Mouse (Mus musculus) left cerebral cortex, postnatal 10 days (tissue): Measurements from ENCODE around the gene Hhatl. TPM values are rescaled to one million over a fixed set of nuclear protein-coding genes. Genes with fewer than 3 reads are reported as not detected.
A peak's percentile ranks its signal among the peaks of the same experiment; 100 is the strongest.

ENCODE experiments used
- DNase-seq, 2 experiments: peaks; one replicate each; pipeline ENCODE4 v3.0.0; 2021 to 2022; ENCODE audit warnings: low spot score in 2 of 2, mixed read lengths in 1 of 2; ENCODE audit errors: extremely low spot score in 1 of 2
- intact Hi-C: fragments of 180-260 bp; cut with DNase I; formaldehyde crosslinking; loops from one replicate; pipeline ENCODE4 v1.15.1; 2025
- total RNA-seq, 2 experiments: library from RNA; stranded (reverse); gene quantifications; 2 replicates each; pipeline ENCODE4 v1.2.3; 2021

The Hhatl gene
- total RNA-seq, 2 experiments from 2014 or later = 3.8 TPM

GRCm38 (mm10) chr9:121762761-121763160 lies 29.5 kb downstream of the Hhatl start:
- intact Hi-C loops = no loop called here
- DNase-seq = no peak

DNA sequence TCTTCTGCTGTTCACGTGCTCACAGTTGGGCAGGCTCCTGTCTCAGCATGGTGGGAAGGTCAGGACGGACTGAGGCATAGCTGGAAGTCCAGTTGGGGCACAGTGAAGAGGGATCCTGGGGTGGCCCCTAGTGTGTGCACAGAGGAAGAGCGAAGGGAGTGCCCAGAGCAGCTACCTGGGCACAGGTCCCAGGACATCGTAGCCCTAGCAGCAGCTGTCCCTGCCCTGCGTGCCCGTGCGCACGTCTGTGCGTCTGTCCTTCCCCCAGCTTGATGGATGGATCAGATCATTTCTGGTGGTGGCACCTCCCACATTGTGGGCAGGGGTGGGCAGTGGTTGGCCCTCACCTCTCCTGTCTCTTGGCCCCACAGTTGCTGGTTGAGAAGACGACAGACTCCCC lies 30.1 kb downstream of the Hhatl start:
- no peak for DNase-seq
- intact Hi-C loops = no loop called here

DNA sequence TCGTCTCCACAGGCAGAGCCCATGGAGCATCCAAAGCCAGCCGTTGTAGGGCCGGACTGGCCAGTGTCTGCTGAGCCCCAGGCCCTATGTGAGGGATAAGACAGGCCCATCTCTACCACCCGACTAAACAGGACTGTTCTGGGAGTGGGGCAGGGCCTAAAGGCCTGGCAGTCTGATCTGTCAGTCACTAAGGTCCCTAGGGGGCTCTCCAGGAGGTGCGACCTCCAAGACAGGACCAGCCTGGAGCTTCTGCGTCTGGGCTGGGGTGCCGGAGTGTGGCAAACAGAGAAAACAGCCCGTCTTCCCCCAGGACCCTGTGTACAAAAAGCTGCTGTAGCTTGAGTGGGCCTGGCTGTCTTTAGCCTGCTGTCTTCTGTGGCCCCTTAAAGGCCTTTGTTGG lies 30.5 kb downstream of the Hhatl start:
- intact Hi-C loops = no loop called here
- no peak for DNase-seq

GRCm38 (mm10) chr9:121761091-121761665 lies 31.1 kb downstream of the Hhatl start:
- DNase-seq = no peak
- intact Hi-C loops = no loop called here

GRCm38 (mm10) chr9:121760271-121761090 lies 31.8 kb downstream of the Hhatl start:
- intact Hi-C loops = no loop called here
- peak in 1 of 2 experiments; percentile 91 for DNase-seq

DNA sequence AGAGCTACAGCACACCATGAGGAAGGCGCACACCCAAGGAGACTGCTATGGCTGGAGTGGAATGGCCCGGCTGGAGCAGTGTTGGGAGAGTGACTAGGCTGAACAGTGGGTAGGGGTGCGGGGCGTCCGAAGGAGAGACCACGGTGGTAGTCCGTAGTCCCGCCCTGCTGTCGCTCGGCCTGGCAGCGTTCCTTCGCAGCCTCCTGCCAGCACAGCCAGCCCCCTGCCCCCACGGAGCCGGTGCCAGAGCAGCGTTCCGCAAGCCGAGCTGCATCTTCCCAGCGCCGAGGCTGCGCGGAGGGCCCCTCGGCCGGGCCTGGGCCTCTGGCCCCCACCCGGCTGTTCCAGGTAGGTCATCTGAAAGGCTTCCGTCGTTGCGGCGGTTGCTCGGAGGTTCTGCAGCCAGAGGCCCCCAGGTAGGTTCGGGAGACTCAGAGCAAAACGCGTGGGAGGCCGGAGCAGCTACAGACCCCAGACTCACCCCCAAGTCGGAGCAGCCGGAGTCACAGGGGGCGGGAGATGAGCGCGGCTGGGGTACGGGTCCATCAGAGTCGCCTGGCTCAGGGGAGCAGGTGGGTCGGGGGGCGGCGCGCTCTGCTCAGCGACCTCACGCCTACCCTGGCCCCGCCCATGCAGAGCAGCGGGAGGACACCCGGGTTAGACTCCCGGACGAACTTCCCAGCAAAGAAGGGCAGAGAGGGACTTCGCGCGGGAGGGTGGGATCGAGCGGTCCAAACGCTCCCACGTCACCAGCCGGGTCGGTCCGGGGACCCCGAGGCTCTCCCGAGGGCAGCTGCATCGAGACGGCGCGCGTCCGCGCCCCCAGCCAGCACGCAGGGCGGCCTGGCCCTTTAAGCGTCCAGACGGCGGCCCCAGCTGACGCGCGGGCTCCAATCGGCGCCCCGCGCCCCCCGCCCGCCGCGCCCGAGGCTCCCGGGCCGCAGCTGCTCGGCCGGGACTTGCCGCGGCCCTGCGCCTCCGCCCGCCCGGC lies 32.9 kb downstream of the Hhatl start, which contains the start of gene Zfp651:
Gene Zfp651, plus strand, starts transcription at position 240 of the 991 bp plus-strand sequence.
- peak; percentile 67 to 87 for DNase-seq

DNA sequence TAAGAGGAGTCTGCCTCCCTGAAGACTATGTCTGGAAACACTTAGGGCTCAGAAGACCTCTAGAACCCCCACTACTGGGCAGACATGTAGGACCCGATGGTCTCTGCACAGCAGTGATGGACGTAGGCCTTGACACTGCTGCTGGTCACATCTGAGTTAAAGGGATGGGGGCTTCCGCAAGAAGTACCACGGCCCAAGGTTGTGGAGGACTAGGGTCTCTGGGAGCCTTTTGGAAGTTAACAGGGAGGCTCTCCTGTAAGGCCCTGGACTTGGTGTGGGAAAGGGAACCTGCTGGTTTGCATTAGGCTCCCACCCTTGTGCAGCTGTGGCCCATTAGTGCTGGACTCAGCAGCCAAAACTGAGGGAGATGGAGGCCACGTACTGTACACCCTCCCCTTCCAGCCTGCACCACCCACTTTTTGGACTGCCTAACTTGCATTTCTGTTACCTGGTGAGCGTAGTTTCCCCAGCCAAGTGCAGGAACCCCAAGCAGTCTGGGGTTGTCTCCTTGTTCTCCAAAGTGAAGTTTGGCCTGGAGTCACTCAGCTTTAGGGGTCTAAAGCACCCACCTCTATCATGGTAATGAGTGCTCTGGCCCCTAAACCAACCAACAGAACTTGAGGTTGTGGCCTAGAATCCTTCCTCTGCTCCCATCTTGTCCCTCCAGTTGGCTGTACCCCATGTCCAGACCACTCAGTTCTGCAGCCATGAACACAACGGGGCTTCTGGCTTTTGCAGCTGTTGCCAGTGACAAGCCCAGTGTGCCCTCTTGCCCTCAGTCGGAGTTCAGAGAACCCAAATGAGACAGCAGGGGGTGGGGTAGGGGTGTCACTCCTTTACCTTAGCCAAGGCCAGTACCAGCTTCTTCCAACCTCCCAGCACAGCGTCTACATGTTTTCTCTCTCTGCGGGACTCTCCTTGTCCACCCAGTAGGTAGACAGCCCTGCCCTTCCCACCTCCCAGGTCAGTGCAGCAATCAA lies 34.2 kb downstream of the Hhatl start:
- no peak for DNase-seq
- intact Hi-C loops = loop anchor here (5.0 kb wide), 1 partner anchor 74 kb away; no protein-coding TSS in a partner anchor

More for the DNA sequence above, 32.9 kb downstream of the Hhatl start, which contains the start of gene Zfp651:
- intact Hi-C loops = loop anchor here (5.0 kb wide), 1 partner anchor 73 kb away; no protein-coding TSS in a partner anchor

- intact Hi-C loops = loop anchor here (5.0 kb wide), 1 partner anchor 75 kb away; no protein-coding TSS in a partner anchor
- DNase-seq = peak in 1 of 2 experiments; percentile 56
Observed at GRCm38 (mm10) chr9:121757432-121757831, 34.9 kb downstream of the Hhatl start.

DNA sequence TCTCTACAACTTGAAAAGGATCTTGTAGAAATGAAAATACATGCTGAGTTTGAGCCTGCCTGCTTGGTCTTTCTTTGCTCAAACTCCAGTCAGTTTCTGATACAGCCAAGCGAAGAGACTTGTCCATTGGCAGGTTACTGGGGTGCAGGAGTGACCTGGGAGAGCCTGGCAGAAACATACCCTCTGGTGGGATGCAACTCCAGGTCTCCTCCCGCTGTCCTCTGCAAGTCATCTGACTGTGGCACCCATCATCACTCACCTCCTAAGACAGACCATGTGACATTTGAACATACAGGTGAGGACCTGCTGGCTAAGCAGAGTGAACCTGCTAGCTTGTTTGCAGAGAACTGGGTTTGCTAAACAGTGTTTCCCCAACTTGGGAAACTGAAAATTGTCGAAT lies 35.5 kb downstream of the Hhatl start:
- intact Hi-C loops = loop anchor here (5.0 kb wide), 1 partner anchor 76 kb away; no protein-coding TSS in a partner anchor

DNA sequence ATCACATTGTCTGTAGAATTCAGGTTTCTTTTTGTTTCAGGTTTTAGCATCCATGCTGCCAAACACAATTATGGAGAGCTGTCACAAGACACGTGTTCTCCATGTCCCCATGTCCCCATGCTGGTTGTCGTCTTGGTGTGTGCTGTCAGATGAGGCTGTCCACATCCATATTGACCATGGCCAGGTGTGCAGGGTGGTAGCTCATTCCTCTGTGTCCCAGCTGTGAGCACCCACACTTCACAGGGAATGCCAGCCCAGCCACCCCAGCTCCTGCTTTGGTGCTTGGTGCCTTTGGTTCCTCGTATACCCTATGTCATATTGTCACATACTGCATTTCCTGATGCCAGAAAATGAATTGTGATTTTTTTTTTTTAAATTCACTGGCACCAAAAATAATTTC lies 37.7 kb downstream of the Hhatl start:
- DNase-seq = no peak
- intact Hi-C loops = loop anchor here (5.0 kb wide), 1 partner anchor 78 kb away; no protein-coding TSS in a partner anchor

More for the DNA sequence above, 35.5 kb downstream of the Hhatl start:
- DNase-seq = no peak

DNA sequence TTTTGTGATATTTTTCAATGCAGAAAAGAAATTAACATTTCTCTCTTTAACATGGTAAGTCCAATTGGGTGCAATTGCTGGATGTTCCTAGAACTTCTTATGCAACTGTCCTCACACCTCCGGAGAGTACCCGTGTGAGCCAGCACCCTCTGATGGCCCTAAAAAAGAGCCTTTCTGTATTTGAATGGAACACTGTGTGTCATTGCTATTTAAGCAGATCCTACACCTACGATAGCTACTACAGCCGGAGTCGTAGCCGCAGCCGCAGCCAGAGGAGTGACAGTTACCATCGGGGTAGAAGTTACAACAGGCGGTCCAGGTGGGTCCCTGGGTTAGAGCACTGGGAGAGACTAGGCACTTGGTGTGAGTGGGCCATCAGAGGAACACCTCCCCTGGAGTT lies 39.5 kb downstream of the Hhatl start:
- DNase-seq = no peak

DNA sequence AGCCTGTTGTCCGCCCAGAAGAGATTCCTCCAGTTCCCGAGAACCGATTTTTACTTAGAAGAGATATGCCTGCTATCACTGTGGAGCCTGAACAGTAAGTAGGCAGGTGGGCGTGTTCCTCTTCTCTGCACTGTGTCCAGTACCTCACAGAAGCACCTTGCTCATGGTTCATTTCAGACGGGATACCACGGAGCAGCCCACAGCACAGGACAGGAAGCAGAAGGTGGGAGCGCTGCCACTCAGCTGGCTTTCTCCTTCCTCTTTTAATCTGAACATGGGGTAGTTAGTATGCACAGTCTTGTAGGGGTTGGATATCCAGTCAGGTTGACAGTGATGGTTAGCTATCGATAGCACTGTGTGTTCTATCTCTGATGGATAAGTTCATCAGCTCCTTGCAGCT lies 48.3 kb downstream of the Hhatl start:
- intact Hi-C loops = no loop called here

More for the DNA sequence above, 39.5 kb downstream of the Hhatl start:
- intact Hi-C loops = no loop called here

DNA sequence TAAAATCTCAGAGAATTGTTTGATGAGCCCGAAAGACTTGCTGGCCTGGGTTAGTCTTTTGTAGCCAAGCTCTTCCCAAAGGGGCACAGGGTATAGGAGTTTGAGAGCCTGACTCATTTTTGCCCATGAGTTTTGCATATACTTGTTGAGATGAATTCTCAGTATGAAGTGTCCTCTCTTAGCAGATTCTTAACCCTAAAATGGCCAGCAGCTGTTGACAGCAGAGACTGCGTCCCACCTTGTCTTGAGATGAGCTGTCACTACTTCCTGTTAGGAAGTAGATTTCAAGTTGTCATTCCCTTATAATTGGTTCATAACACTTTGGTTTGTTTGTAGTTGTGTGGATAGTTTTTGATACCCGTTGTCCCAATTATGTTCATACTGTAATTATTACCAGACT lies 51.1 kb downstream of the Hhatl start:
- no peak for DNase-seq
- intact Hi-C loops = no loop called here

More for the DNA sequence above, 48.3 kb downstream of the Hhatl start:
- DNase-seq = no peak

DNA sequence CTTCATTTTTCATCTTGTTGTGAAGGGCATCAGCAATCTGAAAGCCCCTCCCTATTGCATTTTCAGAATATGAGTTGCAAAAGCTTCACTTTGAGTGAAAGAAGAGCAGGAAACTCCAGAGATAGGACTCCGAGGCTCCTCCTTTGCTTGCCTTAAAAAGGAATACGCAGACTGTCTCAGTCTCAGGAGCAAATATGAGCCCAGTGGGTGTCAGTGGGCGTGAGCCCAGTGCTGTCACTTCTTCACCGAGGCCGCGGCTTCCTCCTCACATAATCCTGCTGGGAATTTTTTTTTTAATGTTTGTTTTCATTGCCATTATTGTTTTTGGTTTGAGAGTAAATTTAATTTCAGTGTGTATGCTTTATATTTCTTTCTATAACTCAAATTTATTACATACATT lies 51.8 kb downstream of the Hhatl start:
- no peak for DNase-seq
- intact Hi-C loops = no loop called here
